Mouse (Mus musculus): ENCODE data around the gene Gfy.
"Not testable (repeated sequence)": the region's sequence is repeated elsewhere in the genome, so short reads cannot be mapped to it uniquely, and the experiment has no call there.

Gfy gene

GRCm38 (mm10) chr7:45164833-45165232, 14.5 kb downstream of the Gfy start:
- no peak for DNase-seq

- peak; percentile 31 for DNase-seq
Measured at GRCm38 (mm10) chr7:45163735-45164490, 15.5 kb downstream of the Gfy start, which contains the start of gene Slc17a7. Gene Slc17a7, plus strand, starts transcription at chr7:45163949.

DNA sequence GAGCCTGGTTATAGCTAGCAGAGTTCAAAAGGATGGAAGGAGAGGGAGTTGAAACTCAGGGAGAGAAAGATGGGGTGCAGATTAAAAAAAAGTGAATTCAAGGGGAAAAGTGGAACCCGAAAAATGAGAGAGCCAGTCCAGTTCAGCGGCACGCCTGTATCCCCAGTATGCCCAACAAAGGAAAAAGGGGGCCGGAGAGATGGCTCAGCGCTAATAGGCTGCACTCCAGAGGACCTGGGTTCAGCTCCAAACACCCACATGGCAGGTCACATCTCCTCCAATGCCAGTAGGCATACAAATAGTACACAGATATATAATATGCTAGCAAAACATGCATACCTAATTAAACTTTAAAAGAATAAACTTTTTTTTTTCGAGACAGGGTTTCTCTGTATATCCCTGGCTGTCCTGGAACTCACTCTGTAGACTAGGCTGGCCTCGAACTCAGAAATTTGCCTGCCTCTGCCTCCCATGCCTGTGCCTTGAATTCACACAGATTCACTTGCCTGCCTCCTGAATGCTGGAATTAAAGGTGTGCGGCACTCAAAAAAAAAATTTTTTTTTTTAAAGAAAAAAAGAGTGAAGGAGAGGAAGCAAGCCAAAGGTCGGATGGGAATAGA, 16.3 kb downstream of the Gfy start:
- DNase-seq, result no peak

DNA sequence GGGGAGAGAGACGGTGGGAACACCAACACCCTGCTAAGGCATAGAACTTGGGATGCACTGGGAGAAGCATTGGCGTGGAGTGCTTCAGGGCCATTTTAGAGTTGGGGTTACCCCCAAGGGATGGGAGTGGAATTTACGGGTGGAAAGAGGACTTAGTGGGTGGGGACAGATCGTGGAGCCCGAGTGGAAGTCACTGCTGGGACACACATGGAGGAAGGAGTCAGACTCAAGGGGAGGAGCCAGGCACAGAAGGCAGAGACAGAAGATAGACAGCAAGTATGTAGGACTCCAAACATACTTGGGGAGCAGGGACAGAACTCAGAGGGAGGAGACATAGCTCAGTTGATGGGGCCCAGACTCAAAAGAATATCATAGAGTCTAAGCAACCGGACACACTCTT, 16.8 kb downstream of the Gfy start:
- no peak for DNase-seq

- peak; percentile 94 for DNase-seq
Measured at GRCm38 (mm10) chr7:45161612-45162473, 17.5 kb downstream of the Gfy start.

- DNase-seq, result no peak
Measured at GRCm38 (mm10) chr7:45160866-45161265, 18.5 kb downstream of the Gfy start.

GRCm38 (mm10) chr7:45160316-45160800, 19.0 kb downstream of the Gfy start:
- no peak for DNase-seq

- DNase-seq, result no peak
Measured at GRCm38 (mm10) chr7:45158991-45159390, 20.4 kb downstream of the Gfy start.

DNA sequence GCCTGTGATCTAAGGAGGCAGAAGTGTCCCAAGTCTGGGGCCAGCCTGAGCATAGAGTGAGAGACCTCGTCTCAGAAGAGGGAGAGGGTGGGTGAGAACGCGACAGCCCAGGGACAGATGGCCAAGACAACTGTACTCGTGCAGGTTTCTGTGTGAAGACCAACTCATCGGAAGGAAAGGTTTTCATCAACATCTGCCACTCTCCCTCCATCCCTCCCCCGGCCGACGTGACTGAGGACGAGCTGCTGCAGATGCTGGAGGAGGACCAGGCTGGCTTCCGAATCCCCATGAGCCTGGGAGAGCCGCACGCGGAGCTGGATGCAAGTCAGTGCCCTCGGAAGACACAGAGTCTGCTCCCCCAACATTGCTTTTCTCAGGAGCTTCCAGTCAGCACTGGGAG, 21.9 kb downstream of the Gfy start:
- DNase-seq, result no peak

DNA sequence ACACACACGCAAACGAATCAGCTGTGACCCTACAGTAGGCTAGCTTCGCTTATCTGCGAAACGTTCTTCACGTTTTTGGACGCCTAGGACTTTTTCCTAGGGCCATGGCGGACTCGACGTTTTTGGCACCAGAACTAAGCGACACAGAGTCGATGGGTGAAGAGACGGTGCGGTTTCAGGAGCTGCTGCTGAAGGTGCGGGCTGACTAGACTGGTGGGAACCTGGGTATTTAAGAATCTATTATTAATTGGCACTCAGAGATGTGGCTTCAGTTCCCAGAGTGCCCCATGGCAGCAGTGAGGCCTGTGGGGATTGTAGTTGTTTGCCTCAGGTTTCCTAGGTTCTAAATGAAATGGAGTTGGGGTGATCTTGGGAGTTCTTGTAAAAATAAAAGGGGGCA, 23.2 kb downstream of the Gfy start:
- no peak for DNase-seq

DNA sequence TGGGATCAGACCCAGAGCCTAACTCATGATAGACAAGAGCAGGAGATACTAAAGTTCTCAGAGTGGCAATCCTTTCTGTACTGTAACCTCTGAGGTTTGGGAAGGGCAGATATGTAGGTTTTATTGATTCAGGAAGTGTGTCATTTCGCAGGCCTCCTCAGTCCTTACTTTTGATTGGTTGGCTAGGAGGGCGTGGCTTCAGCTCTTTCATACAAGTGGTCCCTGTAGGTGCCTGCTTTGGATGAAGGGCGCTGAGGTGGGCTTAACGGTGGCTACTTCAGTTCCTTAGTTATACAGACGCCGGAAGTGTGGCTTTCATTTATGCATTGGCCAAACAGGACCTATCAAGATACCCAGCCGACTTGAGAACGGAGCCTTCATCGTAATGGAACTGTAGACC, 23.8 kb downstream of the Gfy start:
- DNase-seq, result no peak

DNA sequence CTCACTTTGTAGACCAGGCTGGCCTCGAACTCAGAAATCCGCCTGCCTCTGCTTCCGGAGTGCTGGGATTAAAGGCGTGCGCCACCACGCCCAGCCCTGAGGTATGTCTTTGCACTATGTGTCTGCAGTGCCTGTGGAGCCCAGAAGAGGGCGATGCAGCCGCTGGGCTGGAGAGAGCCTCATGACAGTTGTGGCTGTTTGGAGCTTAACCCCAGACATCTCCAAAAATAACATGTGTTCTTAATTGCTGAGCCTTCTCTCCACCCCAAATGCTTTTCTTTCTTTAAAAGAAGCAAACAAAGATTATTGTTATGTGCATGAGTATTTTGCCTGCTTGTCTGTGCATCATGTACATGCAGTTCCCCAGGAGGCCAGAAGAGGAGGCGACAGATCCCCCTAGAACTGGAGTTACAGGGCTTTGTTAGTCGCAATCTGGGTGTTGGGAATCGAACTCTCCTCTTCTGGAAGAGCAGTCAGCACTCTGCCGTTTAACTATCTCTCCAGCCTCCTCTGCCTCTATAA, 24.3 kb downstream of the Gfy start:
- peak; percentile 50 for DNase-seq

DNA sequence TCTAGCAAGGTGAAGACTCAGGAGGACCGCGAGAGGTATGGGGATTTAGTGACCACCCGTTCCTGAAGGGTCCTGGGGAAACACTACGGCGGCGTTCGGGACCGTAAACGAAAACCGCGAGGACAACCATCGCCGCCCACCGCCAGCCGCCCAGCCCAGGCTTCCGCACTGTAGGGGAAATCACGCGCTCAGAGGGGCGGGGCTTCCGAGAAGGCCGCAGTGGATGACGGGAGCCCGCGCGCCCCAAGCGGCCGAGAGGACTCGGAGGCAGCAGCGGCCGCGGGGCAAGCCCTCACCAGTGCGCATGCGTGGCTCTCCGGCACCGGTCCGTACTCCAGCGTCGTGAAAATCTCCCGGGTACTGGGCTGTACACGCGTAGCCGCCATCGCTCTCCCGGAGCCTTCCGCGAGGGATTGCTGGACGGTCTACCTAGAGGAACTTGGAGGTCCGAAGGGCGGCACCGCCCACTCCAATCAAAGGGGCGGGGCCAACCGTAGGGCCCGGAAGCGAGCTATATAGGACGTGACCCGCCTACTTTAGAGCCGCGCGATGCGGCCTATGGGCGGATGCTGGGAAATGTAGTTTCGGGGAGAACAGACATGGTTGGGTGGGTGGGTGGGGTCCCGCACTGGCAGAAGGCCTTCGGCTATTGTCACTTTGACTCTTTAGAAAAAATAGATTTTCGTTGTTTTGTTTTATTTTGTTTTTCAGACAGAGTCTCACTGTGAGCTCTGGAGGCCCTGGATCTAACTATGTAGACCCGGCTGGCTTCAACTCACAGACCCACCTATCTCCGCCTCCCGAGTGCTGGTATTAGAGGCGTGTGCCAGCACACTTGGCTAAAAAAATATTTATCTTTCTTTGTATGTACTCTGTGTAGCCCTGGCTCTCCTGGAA, 25.0 kb downstream of the Gfy start, which contains the start of the genes Pih1d1 and Aldh16a1:
Gene Pih1d1 (plus strand): TSS at position 208 of the 897 bp plus-strand sequence.
Gene Aldh16a1 (minus strand): TSS at position 489 of the 897 bp plus-strand sequence.
- DNase-seq, result peak; percentile 98

DNA sequence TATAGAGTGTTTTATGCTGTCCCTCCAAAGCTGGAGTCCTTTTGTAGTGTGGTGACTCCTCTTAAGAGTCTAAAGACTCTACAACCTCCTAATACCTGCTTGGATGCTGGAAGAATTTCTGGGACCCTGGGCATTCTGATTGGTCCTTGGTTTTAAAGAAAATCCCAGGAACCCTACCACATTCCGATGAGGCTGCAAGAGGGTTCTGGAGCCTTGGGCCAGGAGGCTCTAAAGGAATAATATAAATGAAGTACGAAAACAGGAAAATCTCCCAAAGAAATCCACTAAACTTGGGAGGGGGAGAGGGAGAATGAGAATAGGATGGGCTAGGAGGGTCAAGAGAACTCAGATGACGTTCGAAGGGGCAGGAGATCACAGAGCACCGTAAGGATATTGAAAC, 25.8 kb downstream of the Gfy start:
- no peak for DNase-seq

GRCm38 (mm10) chr7:45153052-45153451, 26.3 kb downstream of the Gfy start:
- DNase-seq, result not testable (repeated sequence)

GRCm38 (mm10) chr7:45151303-45151702, 28.1 kb downstream of the Gfy start:
- no peak for DNase-seq

DNA sequence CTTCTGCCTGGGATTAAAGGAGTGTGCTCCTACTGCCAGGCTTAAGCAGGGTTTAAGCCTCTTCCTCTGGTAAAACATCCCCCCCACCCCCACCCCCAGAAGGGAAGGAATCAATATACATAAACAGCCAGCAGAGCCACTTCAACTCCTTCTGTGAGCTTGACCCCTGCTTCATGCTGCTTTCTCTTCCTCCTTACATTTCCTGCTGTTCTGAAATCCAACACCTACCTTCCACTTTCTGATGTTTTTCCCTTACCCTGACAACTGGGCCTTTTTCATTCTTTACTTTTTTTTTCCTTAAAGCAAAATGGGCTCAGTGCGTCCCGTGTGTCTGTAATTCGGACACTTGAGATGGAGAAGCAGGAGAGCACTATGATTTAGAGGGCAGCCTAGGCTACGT, 29.0 kb downstream of the Gfy start:
- DNase-seq, result no peak

- DNase-seq, result no peak
Measured at GRCm38 (mm10) chr7:45149545-45149944, 29.8 kb downstream of the Gfy start.

DNA sequence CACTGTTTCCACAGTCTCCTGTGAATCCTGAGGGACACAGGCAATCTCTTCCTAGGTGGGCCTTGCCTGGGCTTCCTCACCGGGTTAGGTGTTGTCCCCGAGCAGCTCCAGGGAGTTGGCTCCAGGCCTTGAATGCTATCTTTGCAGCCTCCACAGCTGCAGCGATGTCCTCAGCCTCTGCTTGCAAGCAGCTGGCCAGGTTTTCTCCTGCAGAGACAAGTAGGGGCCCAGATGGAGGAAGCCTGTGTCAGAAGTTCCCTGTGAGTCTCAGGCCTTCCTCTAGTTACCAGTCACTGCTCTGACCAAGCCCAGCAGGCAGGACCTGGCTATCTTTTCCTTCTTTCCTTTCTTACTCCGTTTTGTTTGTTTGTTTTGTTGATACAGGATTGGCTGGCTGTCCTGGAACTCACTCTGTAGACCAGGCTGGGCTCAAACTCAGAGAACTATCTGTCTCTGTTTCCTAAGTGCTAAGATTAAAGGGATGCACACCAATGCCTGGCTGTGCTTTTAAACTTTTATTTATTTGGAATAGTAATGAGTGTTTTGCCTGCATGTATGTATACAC, 30.8 kb downstream of the Gfy start:
- DNase-seq, result no peak

DNA sequence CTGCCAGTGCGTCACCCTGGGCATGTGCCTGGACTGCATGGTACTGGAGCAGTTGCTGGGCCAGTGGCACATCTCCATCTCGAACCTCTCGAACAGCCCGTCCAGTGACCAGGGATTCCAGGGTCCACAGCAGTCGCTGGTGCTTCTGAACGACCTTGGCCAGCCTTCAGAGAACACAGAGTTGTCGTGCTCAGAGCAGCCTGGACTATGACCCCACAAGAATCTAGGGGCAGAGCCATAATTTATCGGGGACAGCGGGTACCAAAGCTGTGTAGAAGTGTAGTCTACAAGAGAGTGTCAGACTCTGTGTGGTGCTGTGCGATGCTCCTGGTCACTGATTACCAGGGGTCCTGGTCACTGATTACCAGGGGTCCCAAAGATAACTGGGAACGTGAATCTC, 31.5 kb downstream of the Gfy start:
- no peak for DNase-seq

- DNase-seq, result no peak
Measured at GRCm38 (mm10) chr7:45147267-45147666, 32.1 kb downstream of the Gfy start.

- DNase-seq, result no peak
Measured at GRCm38 (mm10) chr7:45145460-45145859, 33.9 kb downstream of the Gfy start.

Data from thymus, postnatal 25 days (tissue).